Mouse (Mus musculus): Measurements from ENCODE around the gene Rnf212. TPM values are rescaled to one million over a fixed set of nuclear protein-coding genes. Genes with fewer than 3 reads are reported as not detected.
"Not testable (repeated sequence)": the region's sequence is repeated elsewhere in the genome, so short reads cannot be mapped to it uniquely, and the experiment has no call there.

Rnf212 gene
- polyA plus RNA-seq, 1 experiment: not detected

- no peaks in the 10 kb centered on the region for H3K36me3 ChIP-seq (ENCODE audit: control insufficient read depth, insufficient read depth)
- H3K79me2 ChIP-seq (ENCODE audit: control insufficient read depth, insufficient read depth): no peaks in the 10 kb centered on the region
- no peak overlapping the region for H3ac ChIP-seq (ENCODE audit: control insufficient read depth, insufficient read length)
- no peak overlapping the region for H3K4me3 ChIP-seq
- no peak for TF ChIP-seq POLR2A (IDR thresholded peaks at IDR 0.05; ENCODE audit: insufficient read length, low read depth)
- no peak for TF ChIP-seq REST (IDR thresholded peaks at IDR 0.05; ENCODE audit: insufficient read depth, insufficient read length)
- TF ChIP-seq MYOG (IDR thresholded peaks at IDR 0.05; ENCODE audit: control insufficient read depth in 1 of 3, insufficient read depth in 1 of 3, insufficient read length in 2 of 3, low read depth in 2 of 3): no peak
- no peak for TF ChIP-seq POLR2AphosphoS2 (IDR thresholded peaks at IDR 0.05; ENCODE audit: insufficient read length, low read depth)
- no peak for TF ChIP-seq E2F4 (IDR thresholded peaks at IDR 0.05; ENCODE audit: insufficient read depth)
- TF ChIP-seq TCF3 (IDR thresholded peaks at IDR 0.05; ENCODE audit: insufficient read length, low read depth): no peak
- no peak for TF ChIP-seq SRF (IDR thresholded peaks at IDR 0.05; ENCODE audit: control insufficient read depth, insufficient read length, low read depth)
- TF ChIP-seq CEBPB (IDR thresholded peaks at IDR 0.05; ENCODE audit: insufficient read depth, poor library complexity, severe bottlenecking): no peak
- no peaks in the 10 kb centered on the region for H3K27me3 ChIP-seq (ENCODE audit: control insufficient read depth, insufficient read depth, insufficient read length)
- H3K4me2 ChIP-seq (ENCODE audit: low read depth): no peak overlapping the region
Observed at GRCm38 (mm10) chr5:108760002-108760401, 14.8 kb downstream of the Rnf212 start.

GRCm38 (mm10) chr5:108758396-108758795 lies 16.4 kb downstream of the Rnf212 start:
- Histone ChIP-seq H3K4me3 (no peak overlapping the region), H3K79me2 (ENCODE audit: control insufficient read depth, insufficient read depth) (no peaks in the 10 kb centered on the region), H3ac (ENCODE audit: control insufficient read depth, insufficient read length) (no peak overlapping the region), H3K27me3 (ENCODE audit: control insufficient read depth, insufficient read depth, insufficient read length) (no peaks in the 10 kb centered on the region), H3K36me3 (ENCODE audit: control insufficient read depth, insufficient read depth) (no peaks in the 10 kb centered on the region), H3K4me2 (ENCODE audit: low read depth) (no peak overlapping the region)
- TF ChIP-seq MYOG (IDR thresholded peaks at IDR 0.05; ENCODE audit: control insufficient read depth in 1 of 3, insufficient read depth in 1 of 3, insufficient read length in 2 of 3, low read depth in 2 of 3): no peak
- no peak for TF ChIP-seq USF1 (IDR thresholded peaks at IDR 0.05; ENCODE audit: low read depth)
- TF ChIP-seq SRF (IDR thresholded peaks at IDR 0.05; ENCODE audit: control insufficient read depth, insufficient read length, low read depth): no peak
- TF ChIP-seq MYOD1 (IDR thresholded peaks at IDR 0.05; ENCODE audit: control insufficient read depth in 1 of 3, insufficient read length in 2 of 3, low read depth in 2 of 3): no peak
- no peak for TF ChIP-seq TCF12 (IDR thresholded peaks at IDR 0.05; ENCODE audit: insufficient read depth, poor library complexity, severe bottlenecking)
- TF ChIP-seq POLR2AphosphoS2 (IDR thresholded peaks at IDR 0.05; ENCODE audit: insufficient read length, low read depth): no peak
- no peak for TF ChIP-seq E2F4 (IDR thresholded peaks at IDR 0.05; ENCODE audit: insufficient read depth)
- no peak for TF ChIP-seq POLR2A (IDR thresholded peaks at IDR 0.05; ENCODE audit: insufficient read length, low read depth)
- TF ChIP-seq MAX (IDR thresholded peaks at IDR 0.05; ENCODE audit: low read depth): no peak
- no peak for TF ChIP-seq CEBPB (IDR thresholded peaks at IDR 0.05; ENCODE audit: insufficient read depth, poor library complexity, severe bottlenecking)
- TF ChIP-seq TCF3 (IDR thresholded peaks at IDR 0.05; ENCODE audit: insufficient read length, low read depth): no peak
- TF ChIP-seq REST (IDR thresholded peaks at IDR 0.05; ENCODE audit: insufficient read depth, insufficient read length): no peak

GRCm38 (mm10) chr5:108751258-108751657 lies 23.5 kb downstream of the Rnf212 start:
- H3K36me3 ChIP-seq (ENCODE audit: control insufficient read depth, insufficient read depth); H3K4me3 ChIP-seq; H3ac ChIP-seq (ENCODE audit: control insufficient read depth, insufficient read length); H3K79me2 ChIP-seq (ENCODE audit: control insufficient read depth, insufficient read depth); H3K27me3 ChIP-seq (ENCODE audit: control insufficient read depth, insufficient read depth, insufficient read length); H3K4me2 ChIP-seq (ENCODE audit: low read depth): not testable (repeated sequence)

GRCm38 (mm10) chr5:108750328-108751210 lies 24.2 kb downstream of the Rnf212 start:
- Histone ChIP-seq H3ac (ENCODE audit: control insufficient read depth, insufficient read length) (no peak overlapping the region), H3K79me2 (ENCODE audit: control insufficient read depth, insufficient read depth) (no peaks in the 10 kb centered on the region), H3K27me3 (ENCODE audit: control insufficient read depth, insufficient read depth, insufficient read length) (no peaks in the 10 kb centered on the region), H3K4me3 (no peak overlapping the region), H3K4me2 (ENCODE audit: low read depth) (no peak overlapping the region), H3K36me3 (ENCODE audit: control insufficient read depth, insufficient read depth) (no peaks in the 10 kb centered on the region)
- no peak for TF ChIP-seq POLR2AphosphoS2 (IDR thresholded peaks at IDR 0.05; ENCODE audit: insufficient read length, low read depth)
- no peak for TF ChIP-seq TCF12 (IDR thresholded peaks at IDR 0.05; ENCODE audit: insufficient read depth, poor library complexity, severe bottlenecking)
- no peak for TF ChIP-seq MYOG (IDR thresholded peaks at IDR 0.05; ENCODE audit: control insufficient read depth in 1 of 3, insufficient read depth in 1 of 3, insufficient read length in 2 of 3, low read depth in 2 of 3)
- no peak for TF ChIP-seq SRF (IDR thresholded peaks at IDR 0.05; ENCODE audit: control insufficient read depth, insufficient read length, low read depth)
- no peak for TF ChIP-seq REST (IDR thresholded peaks at IDR 0.05; ENCODE audit: insufficient read depth, insufficient read length)
- TF ChIP-seq MAX (IDR thresholded peaks at IDR 0.05; ENCODE audit: low read depth): no peak
- TF ChIP-seq TCF3 (IDR thresholded peaks at IDR 0.05; ENCODE audit: insufficient read length, low read depth): no peak
- no peak for TF ChIP-seq POLR2A (IDR thresholded peaks at IDR 0.05; ENCODE audit: insufficient read length, low read depth)
- TF ChIP-seq CEBPB (IDR thresholded peaks at IDR 0.05; ENCODE audit: insufficient read depth, poor library complexity, severe bottlenecking): no peak
- TF ChIP-seq E2F4 (IDR thresholded peaks at IDR 0.05; ENCODE audit: insufficient read depth): no peak
- no peak for TF ChIP-seq MYOD1 (IDR thresholded peaks at IDR 0.05; ENCODE audit: control insufficient read depth in 1 of 3, insufficient read length in 2 of 3, low read depth in 2 of 3)
- TF ChIP-seq USF1 (IDR thresholded peaks at IDR 0.05; ENCODE audit: low read depth): no peak

- Histone ChIP-seq H3K4me2 (ENCODE audit: low read depth) (no peak overlapping the region), H3K4me3 (no peak overlapping the region)
Observed at GRCm38 (mm10) chr5:108744629-108745028, 30.2 kb downstream of the Rnf212 start.

More at GRCm38 (mm10) chr5:108744629-108745028, 30.2 kb downstream of the Rnf212 start:
- TF ChIP-seq SRF (IDR thresholded peaks at IDR 0.05; ENCODE audit: control insufficient read depth, insufficient read length, low read depth) (no peak), REST (IDR thresholded peaks at IDR 0.05; ENCODE audit: insufficient read depth, insufficient read length) (no peak), TCF12 (IDR thresholded peaks at IDR 0.05; ENCODE audit: insufficient read depth, poor library complexity, severe bottlenecking) (no peak), E2F4 (IDR thresholded peaks at IDR 0.05; ENCODE audit: insufficient read depth) (no peak), MYOG (IDR thresholded peaks at IDR 0.05; ENCODE audit: control insufficient read depth in 1 of 3, insufficient read depth in 1 of 3, insufficient read length in 2 of 3, low read depth in 2 of 3) (no peak), CEBPB (IDR thresholded peaks at IDR 0.05; ENCODE audit: insufficient read depth, poor library complexity, severe bottlenecking) (no peak), MYOD1 (IDR thresholded peaks at IDR 0.05; ENCODE audit: control insufficient read depth in 1 of 3, insufficient read length in 2 of 3, low read depth in 2 of 3) (no peak), POLR2A (IDR thresholded peaks at IDR 0.05; ENCODE audit: insufficient read length, low read depth) (no peak), USF1 (IDR thresholded peaks at IDR 0.05; ENCODE audit: low read depth) (no peak), POLR2AphosphoS2 (IDR thresholded peaks at IDR 0.05; ENCODE audit: insufficient read length, low read depth) (no peak), MAX (IDR thresholded peaks at IDR 0.05; ENCODE audit: low read depth) (no peak), TCF3 (IDR thresholded peaks at IDR 0.05; ENCODE audit: insufficient read length, low read depth) (no peak)
- Histone ChIP-seq H3K36me3 (ENCODE audit: control insufficient read depth, insufficient read depth) (no peaks in the 10 kb centered on the region), H3K79me2 (ENCODE audit: control insufficient read depth, insufficient read depth) (no peaks in the 10 kb centered on the region), H3ac (ENCODE audit: control insufficient read depth, insufficient read length) (no peak overlapping the region), H3K27me3 (ENCODE audit: control insufficient read depth, insufficient read depth, insufficient read length) (no peaks in the 10 kb centered on the region)
